Mouse (Mus musculus): ENCODE data around the gene Tmem252.

DNA sequence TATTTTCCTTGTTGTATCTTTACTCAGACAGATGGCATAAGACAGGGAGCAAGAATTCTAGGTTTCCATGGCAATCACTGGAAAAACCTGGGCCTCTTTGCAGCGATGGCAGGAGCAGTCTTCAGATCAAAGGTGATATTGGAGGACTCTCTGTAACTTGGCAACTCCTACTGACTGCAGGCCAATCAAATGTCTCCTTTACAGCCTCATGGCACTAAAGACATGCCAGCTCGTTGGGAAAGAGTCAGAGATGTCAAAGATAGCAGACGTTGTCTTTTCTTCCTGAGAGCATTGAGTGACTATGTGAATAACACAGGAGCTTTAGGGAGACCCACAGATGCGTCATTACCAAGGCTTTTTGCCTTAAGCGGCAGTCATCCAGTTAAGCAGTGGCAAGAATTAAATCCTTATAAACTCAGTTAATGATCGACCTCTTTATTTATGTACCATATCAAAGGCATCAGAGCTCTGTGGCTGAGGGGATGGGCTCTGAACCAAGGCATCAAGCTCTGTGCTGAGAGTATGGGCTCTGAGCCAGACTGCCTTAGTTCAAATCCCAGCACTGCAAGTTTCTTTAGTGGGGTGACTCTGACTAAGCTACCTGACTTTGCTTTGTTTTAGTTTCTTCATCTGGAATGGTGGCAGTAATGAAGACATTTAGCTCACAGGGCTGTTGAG is 21.3 kb upstream of the Tmem252 start:
- TF ChIP-seq CTCF (IDR thresholded peaks at IDR 0.05; ENCODE audit: borderline replicate concordance, insufficient read depth, low read length) (no peak), POLR2A (IDR thresholded peaks at IDR 0.05; ENCODE audit: low read depth, low read length) (no peak)

Measured in embryonic fibroblast, embryonic 13.5 days (primary cell).